ENCODE assay signal across 8 mouse cellular contexts in the genomic region with DNA sequence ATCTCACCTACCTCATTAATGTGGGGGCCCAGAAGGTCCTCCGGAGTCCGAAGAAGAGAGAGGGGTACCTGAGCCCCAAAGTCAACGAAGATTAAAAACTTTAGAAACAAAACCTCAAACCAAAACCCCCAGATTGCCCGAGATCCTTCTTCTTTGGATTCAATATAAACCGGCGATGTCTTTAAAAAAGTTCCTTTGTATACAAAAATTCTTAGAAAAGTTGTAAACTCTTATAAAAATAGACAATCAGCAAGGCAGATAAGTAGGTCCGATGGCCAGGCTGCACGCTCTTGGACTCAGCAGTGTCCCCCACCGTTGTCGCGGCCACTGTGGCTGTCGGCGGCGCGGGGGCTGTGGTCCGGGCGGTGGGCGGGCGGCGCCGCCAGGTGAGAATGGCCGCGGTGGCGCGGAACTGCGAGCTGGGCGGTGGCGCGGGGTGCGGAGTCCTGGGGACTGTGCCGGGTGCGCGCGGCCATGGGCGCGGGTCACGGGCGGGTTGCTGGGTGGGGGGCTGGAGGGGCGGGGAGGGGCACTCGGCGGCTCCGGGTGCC. TPM values are rescaled to one million over a fixed set of nuclear protein-coding genes. Genes with fewer than 3 reads are reported as not detected.
A peak's percentile ranks its signal among the peaks of the same experiment; 100 is the strongest.
DNase-seq lines count a peak whose midpoint lies in the region; ATAC-seq and TF ChIP-seq lines count a peak whose summit lies in the region.

No protein-coding gene starts in this region.

- no peaks in the 10 kb centered on the region for H3K9me3 ChIP-seq in embryonic facial prominence, embryonic 10.5 days
- no peaks in the 10 kb centered on the region for H3K9me3 ChIP-seq in intestine, embryonic 14.5 days (ENCODE audit: control insufficient read depth, low read length)
- H3K9me3 ChIP-seq in midbrain, postnatal 0 days (ENCODE audit: low read length), result no peaks in the 10 kb centered on the region

- peaks cover 41% of the 10 kb centered on the region for H3K4me1 ChIP-seq in embryonic facial prominence, embryonic 10.5 days
- peaks cover 15% of the 10 kb centered on the region for H3K4me1 ChIP-seq in intestine, embryonic 14.5 days (replicated peaks; ENCODE audit: control insufficient read depth, insufficient read depth, low read length)
- H3K4me1 ChIP-seq in midbrain, postnatal 0 days (ENCODE audit: insufficient read depth, low read length), result 0 out of 2 replicates have a peak, but pooled peaks cover 3% of the 10 kb centered on the region

- WGBS in embryonic facial prominence, embryonic 10.5 days, result under 1% methylated on average over 38 of the region's 42 CpGs
- WGBS in intestine, embryonic 14.5 days, result under 1% methylated on average over 38 of the region's 42 CpGs
- under 1% methylated on average over 25 of the region's 42 CpGs for WGBS in midbrain, postnatal 0 days

- intact Hi-C loops in left cerebral cortex, postnatal 36 days (cut with DNase I), result loop anchor here (1.0 to 10.0 kb wide), 5 partner anchors 119 to 960 kb away; no protein-coding TSS in a partner anchor

- peak overlapping the region; percentile 89 for H3K27ac ChIP-seq in embryonic facial prominence, embryonic 10.5 days (replicated peaks)
- peak overlapping the region; percentile 43; the same call in 1 of the 2 replicates for H3K27ac ChIP-seq in intestine, embryonic 14.5 days (ENCODE audit: low read depth)
- H3K27ac ChIP-seq in midbrain, postnatal 0 days (ENCODE audit: low read depth, low read length), result peak overlapping the region; percentile 26; the same call in 1 of the 2 replicates

- no peak for TF ChIP-seq CTCF in midbrain, postnatal 0 days (IDR thresholded peaks at IDR 0.05)

- peak overlapping the region; percentile 75 for H3K4me3 ChIP-seq in embryonic facial prominence, embryonic 10.5 days
- peak overlapping the region; percentile 67 for H3K4me3 ChIP-seq in intestine, embryonic 14.5 days (ENCODE audit: low read depth, low read length)
- H3K4me3 ChIP-seq in midbrain, postnatal 0 days (ENCODE audit: low read depth, low read length), result peak overlapping the region; percentile 64

- H3K36me3 ChIP-seq in embryonic facial prominence, embryonic 10.5 days (replicated peaks), result no peaks in the 10 kb centered on the region
- H3K36me3 ChIP-seq in intestine, embryonic 14.5 days (ENCODE audit: control insufficient read depth, insufficient read depth, low read length), result no peaks in the 10 kb centered on the region
- H3K36me3 ChIP-seq in midbrain, postnatal 0 days (ENCODE audit: insufficient read depth, low read length), result no peaks in the 10 kb centered on the region

- H3K4me2 ChIP-seq in intestine, embryonic 14.5 days (ENCODE audit: low read length), result peak overlapping the region; percentile 84
- peak overlapping the region; percentile 94 for H3K4me2 ChIP-seq in midbrain, postnatal 0 days (ENCODE audit: low read depth, low read length, poor library complexity, severe bottlenecking)

- H3K9ac ChIP-seq in intestine, embryonic 14.5 days (ENCODE audit: low read length), result peak overlapping the region; percentile 66
- H3K9ac ChIP-seq in midbrain, postnatal 0 days (replicated peaks; ENCODE audit: low read length, poor library complexity, severe bottlenecking), result peak overlapping the region; percentile 36; the same call in 1 of the 2 replicates

- peaks cover 75% of the 10 kb centered on the region for H3K27me3 ChIP-seq in embryonic facial prominence, embryonic 10.5 days (replicated peaks; ENCODE audit: low read depth, poor library complexity, severe bottlenecking)
- peaks cover 14% of the 10 kb centered on the region; the same call in 1 of the 2 replicates for H3K27me3 ChIP-seq in intestine, embryonic 14.5 days (replicated peaks; ENCODE audit: control insufficient read depth, insufficient read depth, low read length)
- peaks cover 6% of the 10 kb centered on the region; the same call in 1 of the 2 replicates for H3K27me3 ChIP-seq in midbrain, postnatal 0 days (ENCODE audit: insufficient read depth, low read length)

- peak; percentile 22 for DNase-seq in kidney, adult 9 months
- no peak for DNase-seq in kidney, postnatal 36 days
- DNase-seq in embryonic facial prominence, embryonic 10.5 days (ENCODE audit: low spot score), result no peak
- peak; percentile 83 for DNase-seq in intestine, embryonic 14.5 days (ENCODE audit: low spot score)
- no peak for DNase-seq in midbrain, postnatal 0 days (ENCODE audit: low spot score)
- no peak for DNase-seq in left cerebral cortex, postnatal 36 days (ENCODE audit: low spot score in 2 of 2)
- no peak for DNase-seq in T-cell, adult 2 months (ENCODE audit: low spot score)

- peak; percentile 56 for ATAC-seq in intestine, embryonic 14.5 days (replicated peaks; ENCODE audit: low FRiP score, low TSS enrichment, low read depth)
- ATAC-seq in midbrain, postnatal 0 days (ENCODE audit: low FRiP score), result peak; percentile 23
- ATAC-seq in frontal cortex, adult (ENCODE audit: low TSS enrichment), result no peak

RNA-seq across cellular contexts. Expression of a gene that starts 0.3 kb away (rescaled TPM):
- 0.67 and 1.5 TPM in 2 replicates for polyA plus RNA-seq in embryonic facial prominence, embryonic 10.5 days (2016; fragmentation: Nextera tagmentation; extraction: Ambion mirVana)
- 5.9 and 7.9 TPM in 2 replicates for polyA plus RNA-seq in intestine, embryonic 14.5 days (2014; fragmentation: Nextera tagmentation; extraction: Ambion mirVana)
- 8.2 and 12.4 TPM in 2 replicates for total RNA-seq in midbrain, postnatal 0 days (2014; rRNA removed)
- polyA plus RNA-seq in midbrain, postnatal 0 days (2015; fragmentation: Nextera tagmentation; extraction: Ambion mirVana), result 4.1 and 4.3 TPM in 2 replicates
- 1 to 10 TPM; 5.4 to 7.6 TPM for total RNA-seq in left cerebral cortex, postnatal 36 days (2021)

Comparison
In these comparisons a context has a peak if more than half of its experiments do, and no peak if none do; other contexts are left out.
1. DNase-seq: peak in kidney, adult 9 months (single experiment) and intestine, embryonic 14.5 days (single experiment); none in kidney, postnatal 36 days (0 of 2), embryonic facial prominence, embryonic 10.5 days (single experiment), midbrain, postnatal 0 days (single experiment), left cerebral cortex, postnatal 36 days (0 of 2) and T-cell, adult 2 months (single experiment).
2. H3K27ac ChIP-seq: peak in every context shown above with its lines; median percentile 89 in embryonic facial prominence, embryonic 10.5 days; 43 in intestine, embryonic 14.5 days; 26 in midbrain, postnatal 0 days.
3. Peak in every context shown above with its lines, with median percentiles within 50 percentile points of each other: H3K4me3 ChIP-seq.